Mouse (Mus musculus) retina, embryonic 14.5 days (tissue): ENCODE measurements around the gene Prpf40a.

ENCODE experiments used
- DNase-seq: peaks from one replicate; pipeline ENCODE4 v3.0.0-alpha.2; 2015; ENCODE audit warnings: low spot score

The Prpf40a gene

GRCm38 (mm10) chr2:53190684-53191511 is at the start of gene Prpf40a:
Gene Prpf40a (minus strand): TSS chr2:53191284.
- DNase-seq: peak; percentile 99

GRCm38 (mm10) chr2:53222242-53222641 is 31.2 kb upstream of the Prpf40a start:
- no peak for DNase-seq

GRCm38 (mm10) chr2:53213493-53213892 is 22.4 kb upstream of the Prpf40a start:
- no peak for DNase-seq

GRCm38 (mm10) chr2:53206749-53207148 is 15.7 kb upstream of the Prpf40a start:
- no peak for DNase-seq

GRCm38 (mm10) chr2:53204373-53205274 is 13.5 kb upstream of the Prpf40a start:
- peak; percentile 79 for DNase-seq

- DNase-seq: no peak
These were observed 9.2 kb upstream of the Prpf40a start for GRCm38 (mm10) chr2:53200164-53200885.

GRCm38 (mm10) chr2:53199203-53199602 is 8.1 kb upstream of the Prpf40a start:
- no peak for DNase-seq

- no peak for DNase-seq
These were observed 5.3 kb upstream of the Prpf40a start for GRCm38 (mm10) chr2:53196431-53196830.

GRCm38 (mm10) chr2:53192386-53192785 is 1.3 kb upstream of the Prpf40a start:
- DNase-seq: peak; percentile 51

- DNase-seq: peak; percentile 96
These were observed 588 bp upstream of the Prpf40a start, which contains the start of gene Arl6ip6 for GRCm38 (mm10) chr2:53191523-53192220. Gene Arl6ip6 (plus strand): TSS chr2:53191726.

- DNase-seq: peak; percentile 28
These were observed 1.3 kb downstream of the Prpf40a start for GRCm38 (mm10) chr2:53189811-53190210.

GRCm38 (mm10) chr2:53179876-53180275 is 11.2 kb downstream of the Prpf40a start:
- DNase-seq: no peak

- no peak for DNase-seq
These were observed 12.1 kb downstream of the Prpf40a start for GRCm38 (mm10) chr2:53178966-53179365.

GRCm38 (mm10) chr2:53173966-53174365 is 17.1 kb downstream of the Prpf40a start:
- no peak for DNase-seq

- DNase-seq: no peak
These were observed 44.2 kb downstream of the Prpf40a start for GRCm38 (mm10) chr2:53146852-53147251.

GRCm38 (mm10) chr2:53131567-53131966 is 59.5 kb downstream of the Prpf40a start:
- no peak for DNase-seq

- no peak for DNase-seq
These were observed 62.0 kb downstream of the Prpf40a start for GRCm38 (mm10) chr2:53129070-53129469.

- no peak for DNase-seq
These were observed 65.1 kb downstream of the Prpf40a start for GRCm38 (mm10) chr2:53125998-53126397.

- DNase-seq: peak; percentile 83
These were observed 69.3 kb downstream of the Prpf40a start for GRCm38 (mm10) chr2:53121797-53122196.

- DNase-seq: no peak
These were observed 82.5 kb downstream of the Prpf40a start for GRCm38 (mm10) chr2:53108547-53108946.

GRCm38 (mm10) chr2:53106472-53106871 is 84.6 kb downstream of the Prpf40a start:
- no peak for DNase-seq
